Mouse (Mus musculus): ENCODE measurements around the gene Tnks2. TPM values are rescaled to one million over a fixed set of nuclear protein-coding genes. Genes with fewer than 3 reads are reported as not detected.
A peak's percentile ranks its signal among the peaks of the same experiment; 100 is the strongest.

Gene Tnks2
- 175 to 230 TPM (median 207 TPM) in 3 replicates for total RNA-seq (2017)

GRCm38 (mm10) chr19:36833788-36834531, at the start of gene Tnks2:
Tnks2 (plus strand) TSS chr19:36834232.
- peak; percentile 87 for ATAC-seq (replicated peaks; ENCODE audit: insufficient number of reproducible peaks, low FRiP score, low TSS enrichment, poor library complexity, severe bottlenecking)

GRCm38 (mm10) chr19:36789873-36790733, 43.9 kb upstream of the Tnks2 start:
- no peak for ATAC-seq (replicated peaks; ENCODE audit: insufficient number of reproducible peaks, low FRiP score, low TSS enrichment, poor library complexity, severe bottlenecking)

GRCm38 (mm10) chr19:36792589-36792988, 41.4 kb upstream of the Tnks2 start:
- no peak for ATAC-seq (replicated peaks; ENCODE audit: insufficient number of reproducible peaks, low FRiP score, low TSS enrichment, poor library complexity, severe bottlenecking)

GRCm38 (mm10) chr19:36793450-36793849, 40.6 kb upstream of the Tnks2 start:
- ATAC-seq (replicated peaks; ENCODE audit: insufficient number of reproducible peaks, low FRiP score, low TSS enrichment, poor library complexity, severe bottlenecking), result no peak

GRCm38 (mm10) chr19:36794008-36794407, 40.0 kb upstream of the Tnks2 start:
- ATAC-seq (replicated peaks; ENCODE audit: insufficient number of reproducible peaks, low FRiP score, low TSS enrichment, poor library complexity, severe bottlenecking), result no peak

- ATAC-seq (replicated peaks; ENCODE audit: insufficient number of reproducible peaks, low FRiP score, low TSS enrichment, poor library complexity, severe bottlenecking), result no peak
Measured at GRCm38 (mm10) chr19:36795277-36795676, 38.8 kb upstream of the Tnks2 start.

GRCm38 (mm10) chr19:36796931-36797330, 37.1 kb upstream of the Tnks2 start:
- no peak for ATAC-seq (replicated peaks; ENCODE audit: insufficient number of reproducible peaks, low FRiP score, low TSS enrichment, poor library complexity, severe bottlenecking)

GRCm38 (mm10) chr19:36800288-36800687, 33.7 kb upstream of the Tnks2 start:
- ATAC-seq (replicated peaks; ENCODE audit: insufficient number of reproducible peaks, low FRiP score, low TSS enrichment, poor library complexity, severe bottlenecking), result no peak

GRCm38 (mm10) chr19:36801856-36802641, 32.0 kb upstream of the Tnks2 start:
- no peak for ATAC-seq (replicated peaks; ENCODE audit: insufficient number of reproducible peaks, low FRiP score, low TSS enrichment, poor library complexity, severe bottlenecking)

- ATAC-seq (replicated peaks; ENCODE audit: insufficient number of reproducible peaks, low FRiP score, low TSS enrichment, poor library complexity, severe bottlenecking), result no peak
Measured at GRCm38 (mm10) chr19:36803403-36803802, 30.6 kb upstream of the Tnks2 start.

- ATAC-seq (replicated peaks; ENCODE audit: insufficient number of reproducible peaks, low FRiP score, low TSS enrichment, poor library complexity, severe bottlenecking), result no peak
Measured at GRCm38 (mm10) chr19:36806842-36807241, 27.2 kb upstream of the Tnks2 start.

GRCm38 (mm10) chr19:36808426-36809105, 25.5 kb upstream of the Tnks2 start:
- ATAC-seq (replicated peaks; ENCODE audit: insufficient number of reproducible peaks, low FRiP score, low TSS enrichment, poor library complexity, severe bottlenecking), result no peak

GRCm38 (mm10) chr19:36809476-36810168, 24.4 kb upstream of the Tnks2 start:
- no peak for ATAC-seq (replicated peaks; ENCODE audit: insufficient number of reproducible peaks, low FRiP score, low TSS enrichment, poor library complexity, severe bottlenecking)

- no peak for ATAC-seq (replicated peaks; ENCODE audit: insufficient number of reproducible peaks, low FRiP score, low TSS enrichment, poor library complexity, severe bottlenecking)
Measured at GRCm38 (mm10) chr19:36812011-36812410, 22.0 kb upstream of the Tnks2 start.

- peak; percentile 70 for ATAC-seq (replicated peaks; ENCODE audit: insufficient number of reproducible peaks, low FRiP score, low TSS enrichment, poor library complexity, severe bottlenecking)
Measured at GRCm38 (mm10) chr19:36815396-36816271, 18.4 kb upstream of the Tnks2 start.

GRCm38 (mm10) chr19:36818141-36818885, 15.7 kb upstream of the Tnks2 start:
- ATAC-seq (replicated peaks; ENCODE audit: insufficient number of reproducible peaks, low FRiP score, low TSS enrichment, poor library complexity, severe bottlenecking), result no peak
